Mouse (Mus musculus) hindbrain, postnatal 0 days (tissue): ENCODE results near the gene Dll4. TPM values are rescaled to one million over a fixed set of nuclear protein-coding genes. Genes with fewer than 3 reads are reported as not detected.

Source experiments
- ATAC-seq: fragments of 200-750 bp; cut with Nextera tagmentation; 2 replicates; pipeline ENCODE4 v1.8.0; 2017; ENCODE audit warnings: mild to moderate bottlenecking, moderate TSS enrichment, moderate library complexity
- DNase-seq: peaks from one replicate; pipeline ENCODE4 v3.0.0-alpha.2; 2015; ENCODE audit warnings: low spot score
- H3K27ac ChIP-seq: fragments of 300-500 bp; sonication (generic); 2 replicates; pipeline ENCODE4 v1.5.1; 2014; ENCODE audit warnings: mild to moderate bottlenecking
- H3K27me3 ChIP-seq: fragments of 300-500 bp; sonication (generic); 2 replicates; pipeline ENCODE4 v1.6.1; 2014; ENCODE audit warnings: low read length, mixed read lengths; ENCODE audit not compliant: insufficient read depth
- H3K36me3 ChIP-seq: fragments of 300-500 bp; sonication (generic); 2 replicates; pipeline ENCODE4 v1.6.1; 2014; ENCODE audit warnings: low read length, mixed read lengths; ENCODE audit not compliant: insufficient read depth
- H3K4me1 ChIP-seq: fragments of 300-500 bp; sonication (generic); 2 replicates; pipeline ENCODE4 v1.6.1; 2014; ENCODE audit warnings: antibody characterized with exemption, low read length, mixed read lengths; ENCODE audit not compliant: insufficient read depth
- H3K4me2 ChIP-seq: fragments of 300-500 bp; sonication (generic); 2 replicates; pipeline ENCODE4 v1.6.1; 2014; ENCODE audit warnings: low read depth, mild to moderate bottlenecking, low read length, moderate library complexity, mixed read lengths
- H3K4me3 ChIP-seq: fragments of 300-500 bp; sonication (generic); 2 replicates; pipeline ENCODE4 v1.5.1; 2014; ENCODE audit warnings: low read length
- H3K9ac ChIP-seq: fragments of 300-500 bp; sonication (generic); replicated peaks from 2 replicates; pipeline ENCODE4 v1.6.1; 2014; ENCODE audit warnings: mild to moderate bottlenecking, low read length, moderate library complexity, mixed read lengths
- H3K9me3 ChIP-seq: fragments of 300-500 bp; sonication (generic); 2 replicates; pipeline ENCODE4 v1.6.1; 2016; ENCODE audit warnings: low read length, mixed read lengths
- CTCF ChIP-seq: IDR thresholded peaks from 2 replicates; pipeline ENCODE4 v1.5.1; 2016; ENCODE audit warnings: antibody characterized with exemption, control low read depth, low read depth
- WGBS: fragments of 180-500 bp; shearing (Covaris S2); extraction: QIAGEN DNeasy Blood & Tissue Kit; methylation state at CpG from one replicate; pipeline ENCODE4 v1.1.7; 2014; 5-methylcytosine and 5-hydroxymethylcytosine counted together
- polyA plus RNA-seq: library from polyadenylated mRNA; unstranded; fragments of >200 nt; fragmentation: Nextera tagmentation; extraction: Ambion mirVana; gene quantifications from 2 replicates; pipeline ENCODE4 v1.2.1, GENCODE M21; 2015
- total RNA-seq: library from RNA; depleted of rRNA; stranded (reverse); fragments of >200 nt; gene quantifications from 2 replicates; pipeline ENCODE4 v1.2.3, GENCODE M21; 2014

Gene Dll4
- total and polyA plus RNA-seq, 2 experiments from 2014 or later, result 2.4 to 4.2 TPM

GRCm38 (mm10) chr2:119356310-119356709 lies 30.7 kb downstream of the Dll4 start:
- TF ChIP-seq CTCF, result no peak
- DNase-seq, result no peak
- Histone ChIP-seq H3K36me3 (no peaks in the 10 kb centered on the region), H3K9ac (no peak overlapping the region), H3K4me1 (no peaks in the 10 kb centered on the region), H3K4me2 (no peak overlapping the region), H3K4me3 (no peak overlapping the region), H3K27me3 (no peaks in the 10 kb centered on the region), H3K27ac (no peak overlapping the region), H3K9me3 (peaks cover 9% of the 10 kb centered on the region; the same call in 1 of the 2 replicates)
- ATAC-seq, result no peak

GRCm38 (mm10) chr2:119356805-119357204 lies 31.2 kb downstream of the Dll4 start:
- no peak for TF ChIP-seq CTCF
- Histone ChIP-seq H3K4me1 (no peaks in the 10 kb centered on the region), H3K27me3 (no peaks in the 10 kb centered on the region), H3K27ac (no peak overlapping the region), H3K9ac (no peak overlapping the region), H3K36me3 (no peaks in the 10 kb centered on the region), H3K4me2 (no peak overlapping the region), H3K4me3 (no peak overlapping the region), H3K9me3 (peaks cover 13% of the 10 kb centered on the region)
- ATAC-seq (0 out of 2 replicates have a peak, but pooled peaks have one; percentile 1), DNase-seq (no peak)
- WGBS, result 90% methylated on average over 5 of the region's 5 CpGs

- WGBS, result 84% methylated on average over 6 of the region's 6 CpGs
- H3K4me2 ChIP-seq, result no peak overlapping the region
- H3K36me3 ChIP-seq, result no peaks in the 10 kb centered on the region
- ATAC-seq (no peak), DNase-seq (no peak)
- H3K9me3 ChIP-seq, result peaks cover 14% of the 10 kb centered on the region
- no peak overlapping the region for H3K27ac ChIP-seq
- H3K27me3 ChIP-seq, result no peaks in the 10 kb centered on the region
- TF ChIP-seq CTCF, result no peak
- no peak overlapping the region for H3K4me3 ChIP-seq
- H3K4me1 ChIP-seq, result no peaks in the 10 kb centered on the region
- H3K9ac ChIP-seq, result no peak overlapping the region
Observed at GRCm38 (mm10) chr2:119358249-119358648, 32.7 kb downstream of the Dll4 start.

- DNase-seq (no peak), ATAC-seq (no peak)
- Histone ChIP-seq H3K4me1 (no peaks in the 10 kb centered on the region), H3K9me3 (peaks cover 14% of the 10 kb centered on the region), H3K9ac (no peak overlapping the region), H3K4me2 (no peak overlapping the region), H3K27me3 (no peaks in the 10 kb centered on the region), H3K4me3 (no peak overlapping the region), H3K27ac (no peak overlapping the region), H3K36me3 (no peaks in the 10 kb centered on the region)
- 91% methylated on average over 2 of the region's 2 CpGs for WGBS
- TF ChIP-seq CTCF, result no peak
Observed at GRCm38 (mm10) chr2:119359721-119360291, 34.2 kb downstream of the Dll4 start.

- no peak overlapping the region for H3K4me2 ChIP-seq
- 87% methylated on average over 3 of the region's 3 CpGs for WGBS
- H3K9ac ChIP-seq, result no peak overlapping the region
- peaks cover 4% of the 10 kb centered on the region; the same call in 1 of the 2 replicates for H3K36me3 ChIP-seq
- peaks cover 14% of the 10 kb centered on the region for H3K9me3 ChIP-seq
- no peaks in the 10 kb centered on the region for H3K4me1 ChIP-seq
- TF ChIP-seq CTCF, result no peak
- no peak overlapping the region for H3K4me3 ChIP-seq
- ATAC-seq (no peak), DNase-seq (no peak)
- H3K27me3 ChIP-seq, result no peaks in the 10 kb centered on the region
- H3K27ac ChIP-seq, result no peak overlapping the region
Observed at GRCm38 (mm10) chr2:119364969-119365368, 39.4 kb downstream of the Dll4 start.

- Histone ChIP-seq H3K27me3 (no peaks in the 10 kb centered on the region), H3K27ac (no peak overlapping the region), H3K36me3 (peaks cover 12% of the 10 kb centered on the region; the same call in 1 of the 2 replicates), H3K4me1 (no peaks in the 10 kb centered on the region), H3K4me2 (no peak overlapping the region), H3K9ac (no peak overlapping the region), H3K4me3 (no peak overlapping the region), H3K9me3 (no peaks in the 10 kb centered on the region)
- WGBS, result 68% methylated on average over 3 of the region's 3 CpGs
- DNase-seq, result no peak
- no peak for ATAC-seq
- no peak for TF ChIP-seq CTCF
Observed at GRCm38 (mm10) chr2:119367346-119367745, 41.8 kb downstream of the Dll4 start.

- H3K9ac ChIP-seq, result no peak overlapping the region
- no peaks in the 10 kb centered on the region for H3K27me3 ChIP-seq
- H3K36me3 ChIP-seq, result peaks cover 34% of the 10 kb centered on the region
- no peaks in the 10 kb centered on the region for H3K9me3 ChIP-seq
- H3K4me2 ChIP-seq, result no peak overlapping the region
- WGBS, result 96% methylated on average over 10 of the region's 10 CpGs
- TF ChIP-seq CTCF, result no peak
- no peak overlapping the region for H3K27ac ChIP-seq
- H3K4me3 ChIP-seq, result no peak overlapping the region
- DNase-seq (no peak), ATAC-seq (no peak)
- H3K4me1 ChIP-seq, result no peaks in the 10 kb centered on the region
Observed at GRCm38 (mm10) chr2:119370116-119370515, 44.5 kb downstream of the Dll4 start.
